Mouse (Mus musculus): ENCODE data around the gene 2310039H08Rik. TPM values are rescaled to one million over a fixed set of nuclear protein-coding genes. Genes with fewer than 3 reads are reported as not detected.

The 2310039H08Rik gene
- 49.5 and 51.5 TPM in 2 replicates for polyA plus RNA-seq (2015; fragmentation: Nextera tagmentation; extraction: Ambion mirVana)

- peak within 1 kb of the TSS; percentile 82 for H3K9ac ChIP-seq
- H3K9me3 ChIP-seq (replicated peaks) = no peaks in the 10 kb centered on the region
- WGBS = under 1% methylated on average over 50 of the region's 50 CpGs
Measured at GRCm38 (mm10) chr17:46772404-46773277, at the start of gene 2310039H08Rik. 2310039H08Rik (plus strand) TSS chr17:46772635.

GRCm38 (mm10) chr17:46724477-46725084 lies 47.9 kb upstream of the 2310039H08Rik start:
- Histone ChIP-seq H3K4me3 (no peak overlapping the region), H3K4me2 (no peak overlapping the region), H3K27ac (no peak overlapping the region), H3K9ac (no peak overlapping the region), H3K4me1 (replicated peaks) (peaks cover 16% of the 10 kb centered on the region), H3K36me3 (no peaks in the 10 kb centered on the region; the same call in 1 of the 2 replicates), H3K9me3 (replicated peaks) (no peaks in the 10 kb centered on the region), H3K27me3 (peaks cover 17% of the 10 kb centered on the region)
- 78% methylated on average over 20 of the region's 20 CpGs for WGBS
- no peak for ATAC-seq (replicated peaks; ENCODE audit: insufficient number of reproducible peaks, insufficient read depth, low FRiP score, low read depth)

More at GRCm38 (mm10) chr17:46772404-46773277, at the start of gene 2310039H08Rik:
- peak within 1 kb of the TSS; percentile 92 for H3K27ac ChIP-seq
- peak within 1 kb of the TSS; percentile 82 for H3K4me2 ChIP-seq
- peaks cover 33% of the 10 kb centered on the region for H3K36me3 ChIP-seq
- peak; percentile 90 for ATAC-seq (replicated peaks; ENCODE audit: insufficient number of reproducible peaks, insufficient read depth, low FRiP score, low read depth)
- no peaks in the 10 kb centered on the region for H3K27me3 ChIP-seq
- H3K4me3 ChIP-seq = peak within 1 kb of the TSS; percentile 95
- H3K4me1 ChIP-seq (replicated peaks) = peaks cover 16% of the 10 kb centered on the region

- 0 out of 2 replicates have a peak overlapping the region, but pooled peaks have one; percentile 25 for H3K9ac ChIP-seq
- ATAC-seq (replicated peaks; ENCODE audit: insufficient number of reproducible peaks, insufficient read depth, low FRiP score, low read depth) = no peak
- H3K9me3 ChIP-seq (replicated peaks) = no peaks in the 10 kb centered on the region
- H3K36me3 ChIP-seq = no peaks in the 10 kb centered on the region; the same call in 1 of the 2 replicates
- peaks cover 19% of the 10 kb centered on the region for H3K27me3 ChIP-seq
- H3K4me2 ChIP-seq = no peak overlapping the region
- 49% methylated on average over 9 of the region's 9 CpGs for WGBS
- no peak overlapping the region for H3K27ac ChIP-seq
- peaks cover 16% of the 10 kb centered on the region for H3K4me1 ChIP-seq (replicated peaks)
- H3K4me3 ChIP-seq = no peak overlapping the region
Measured at GRCm38 (mm10) chr17:46725273-46725672, 47.2 kb upstream of the 2310039H08Rik start.

- Histone ChIP-seq H3K4me3 (no peak overlapping the region), H3K36me3 (no peaks in the 10 kb centered on the region; the same call in 1 of the 2 replicates), H3K4me2 (no peak overlapping the region), H3K9ac (no peak overlapping the region), H3K27me3 (peaks cover 19% of the 10 kb centered on the region), H3K4me1 (replicated peaks) (peaks cover 16% of the 10 kb centered on the region), H3K27ac (no peak overlapping the region), H3K9me3 (replicated peaks) (no peaks in the 10 kb centered on the region)
- 83% methylated on average over 26 of the region's 26 CpGs for WGBS
- no peak for ATAC-seq (replicated peaks; ENCODE audit: insufficient number of reproducible peaks, insufficient read depth, low FRiP score, low read depth)
Measured at GRCm38 (mm10) chr17:46725731-46726645, 46.4 kb upstream of the 2310039H08Rik start.

- 89% methylated on average over 11 of the region's 11 CpGs for WGBS
- no peak for ATAC-seq (replicated peaks; ENCODE audit: insufficient number of reproducible peaks, insufficient read depth, low FRiP score, low read depth)
- Histone ChIP-seq H3K4me3 (no peak overlapping the region; the same call in 1 of the 2 replicates), H3K9ac (no peak overlapping the region), H3K9me3 (replicated peaks) (no peaks in the 10 kb centered on the region), H3K4me1 (replicated peaks) (peaks cover 16% of the 10 kb centered on the region), H3K4me2 (no peak overlapping the region), H3K36me3 (no peaks in the 10 kb centered on the region; the same call in 1 of the 2 replicates), H3K27me3 (peaks cover 19% of the 10 kb centered on the region), H3K27ac (no peak overlapping the region)
Measured at GRCm38 (mm10) chr17:46727271-46727670, 45.2 kb upstream of the 2310039H08Rik start.

GRCm38 (mm10) chr17:46728021-46728420 lies 44.4 kb upstream of the 2310039H08Rik start:
- WGBS = 39% methylated on average over 6 of the region's 6 CpGs
- ATAC-seq (replicated peaks; ENCODE audit: insufficient number of reproducible peaks, insufficient read depth, low FRiP score, low read depth) = no peak
- no peak overlapping the region for H3K27ac ChIP-seq
- H3K4me1 ChIP-seq (replicated peaks) = peaks cover 16% of the 10 kb centered on the region
- peaks cover 19% of the 10 kb centered on the region for H3K27me3 ChIP-seq
- no peak overlapping the region for H3K9ac ChIP-seq
- H3K4me2 ChIP-seq = no peak overlapping the region
- H3K36me3 ChIP-seq = no peaks in the 10 kb centered on the region; the same call in 1 of the 2 replicates
- no peak overlapping the region for H3K4me3 ChIP-seq
- H3K9me3 ChIP-seq (replicated peaks) = no peaks in the 10 kb centered on the region

GRCm38 (mm10) chr17:46728496-46728895 lies 43.9 kb upstream of the 2310039H08Rik start:
- H3K4me1 ChIP-seq (replicated peaks) = peaks cover 16% of the 10 kb centered on the region
- H3K27me3 ChIP-seq = peaks cover 19% of the 10 kb centered on the region
- ATAC-seq (replicated peaks; ENCODE audit: insufficient number of reproducible peaks, insufficient read depth, low FRiP score, low read depth) = no peak
- H3K9ac ChIP-seq = no peak overlapping the region
- peak overlapping the region; percentile 38 for H3K4me2 ChIP-seq
- peak overlapping the region; percentile 10; the same call in 1 of the 2 replicates for H3K4me3 ChIP-seq
- H3K9me3 ChIP-seq (replicated peaks) = no peaks in the 10 kb centered on the region
- WGBS = 44% methylated on average over 11 of the region's 11 CpGs
- H3K27ac ChIP-seq = no peak overlapping the region
- no peaks in the 10 kb centered on the region; the same call in 1 of the 2 replicates for H3K36me3 ChIP-seq

GRCm38 (mm10) chr17:46728904-46729318 lies 43.5 kb upstream of the 2310039H08Rik start, which contains the start of gene Gnmt:
Gnmt (minus strand) TSS chr17:46729168.
- ATAC-seq (replicated peaks; ENCODE audit: insufficient number of reproducible peaks, insufficient read depth, low FRiP score, low read depth) = no peak
- no peak within 1 kb of the TSS for H3K27ac ChIP-seq
- H3K9me3 ChIP-seq (replicated peaks) = no peaks in the 10 kb centered on the region
- H3K36me3 ChIP-seq = no peaks in the 10 kb centered on the region
- WGBS = 20% methylated on average over 24 of the region's 24 CpGs
- peak within 1 kb of the TSS; percentile 38 for H3K4me2 ChIP-seq
- peak within 1 kb of the TSS; percentile 10; the same call in 1 of the 2 replicates for H3K4me3 ChIP-seq
- H3K4me1 ChIP-seq (replicated peaks) = peaks cover 16% of the 10 kb centered on the region
- no peak within 1 kb of the TSS for H3K9ac ChIP-seq
- peaks cover 19% of the 10 kb centered on the region for H3K27me3 ChIP-seq

- WGBS = 87% methylated on average over 3 of the region's 3 CpGs
- no peak for ATAC-seq (replicated peaks; ENCODE audit: insufficient number of reproducible peaks, insufficient read depth, low FRiP score, low read depth)
- peaks cover under 1% of the 10 kb centered on the region; the same call in 1 of the 2 replicates for H3K4me1 ChIP-seq (replicated peaks)
- H3K9me3 ChIP-seq (replicated peaks) = no peaks in the 10 kb centered on the region
- H3K27me3 ChIP-seq = peaks cover 6% of the 10 kb centered on the region; the same call in 1 of the 2 replicates
- H3K27ac ChIP-seq = no peak overlapping the region
- H3K4me2 ChIP-seq = no peak overlapping the region
- no peak overlapping the region for H3K9ac ChIP-seq
- no peak overlapping the region for H3K4me3 ChIP-seq
- peaks cover 3% of the 10 kb centered on the region; the same call in 1 of the 2 replicates for H3K36me3 ChIP-seq
Measured at GRCm38 (mm10) chr17:46734055-46734454, 38.4 kb upstream of the 2310039H08Rik start.

GRCm38 (mm10) chr17:46735287-46735686 lies 37.1 kb upstream of the 2310039H08Rik start:
- Histone ChIP-seq H3K36me3 (peaks cover 3% of the 10 kb centered on the region; the same call in 1 of the 2 replicates), H3K4me2 (no peak overlapping the region), H3K9ac (no peak overlapping the region), H3K9me3 (replicated peaks) (no peaks in the 10 kb centered on the region), H3K27ac (no peak overlapping the region), H3K27me3 (no peaks in the 10 kb centered on the region), H3K4me1 (replicated peaks) (no peaks in the 10 kb centered on the region), H3K4me3 (no peak overlapping the region)
- ATAC-seq (replicated peaks; ENCODE audit: insufficient number of reproducible peaks, insufficient read depth, low FRiP score, low read depth) = no peak
- WGBS = 81% methylated on average over 7 of the region's 7 CpGs
